Mouse (Mus musculus) c-Kit-positive CD71-positive TER-119-negative erythroid progenitor cells, embryonic 14.5 days (primary cell): ENCODE measurements around the gene Idh1.
A peak's percentile ranks its signal among the peaks of the same experiment; 100 is the strongest.
"Not testable (repeated sequence)": the region's sequence is repeated elsewhere in the genome, so short reads cannot be mapped to it uniquely, and the experiment has no call there.

ENCODE experiments used
- DNase-seq: peaks from one replicate; pipeline ENCODE4 v3.0.0-alpha.2; 2013; ENCODE audit warnings: low read depth

Gene Idh1

DNA sequence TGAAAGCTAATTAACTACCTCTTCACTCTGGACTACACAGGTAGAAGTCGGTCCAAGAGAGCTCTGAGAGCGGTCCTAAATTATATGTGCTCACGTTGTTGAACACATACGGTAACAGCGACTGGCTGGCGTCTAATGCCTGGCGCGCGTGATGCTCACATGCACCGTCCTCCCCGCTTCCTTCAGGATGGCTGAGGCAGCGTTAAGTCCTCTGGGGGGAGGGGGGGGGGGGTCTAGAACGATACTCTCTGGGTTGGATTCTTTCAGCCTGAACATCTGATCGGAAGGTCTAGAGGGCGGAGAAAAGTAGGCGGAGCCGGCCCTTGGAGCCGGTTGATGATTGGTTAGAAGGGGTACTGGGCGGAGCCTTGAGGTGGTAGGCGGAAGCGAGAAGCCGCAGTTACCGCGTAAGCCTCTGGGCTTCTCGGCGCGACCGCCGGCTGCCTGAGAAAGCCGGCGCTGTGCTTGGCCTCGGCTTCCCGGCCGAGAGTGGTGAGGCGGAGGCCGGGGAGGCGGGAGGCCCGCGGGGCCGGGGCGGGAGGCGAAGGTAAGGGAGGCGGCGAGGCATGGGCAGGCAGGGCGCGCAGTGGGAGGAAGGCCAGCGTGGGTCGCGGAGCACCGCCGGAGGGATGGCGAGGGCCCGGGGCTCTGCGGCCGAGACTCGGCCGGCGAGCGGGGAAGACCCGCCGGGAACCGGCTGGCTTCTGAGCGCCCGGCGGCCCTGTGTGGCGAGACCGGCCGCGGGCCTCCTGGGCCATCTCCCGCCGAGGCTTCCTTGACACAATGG, at the start of gene Idh1, which contains the start of gene Pikfyve:
TSS of gene Idh1 (minus strand) at position 214 of the 787 bp plus-strand sequence.
TSS of gene Pikfyve (plus strand) at position 397 of the 787 bp plus-strand sequence.
- peak; percentile 96 for DNase-seq

DNA sequence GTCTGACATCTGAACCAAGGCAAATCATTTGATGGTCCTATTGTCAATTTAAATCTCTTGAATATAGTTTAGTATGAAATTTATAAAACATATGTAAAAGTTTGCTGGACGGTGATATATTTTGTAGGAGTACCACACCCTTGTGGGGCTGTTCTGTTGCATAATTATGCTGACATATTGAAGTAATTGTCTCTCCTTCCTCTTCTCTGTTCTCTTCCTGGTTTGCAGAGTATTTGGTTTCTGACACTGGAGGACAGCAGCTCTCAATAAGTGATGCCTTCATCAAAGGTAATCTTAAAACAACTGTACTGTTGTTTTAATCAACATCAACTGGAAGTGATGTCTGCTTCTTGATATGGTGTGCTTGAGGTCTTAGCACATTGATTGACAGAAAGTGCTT, 44.3 kb upstream of the Idh1 start:
- no peak for DNase-seq

DNA sequence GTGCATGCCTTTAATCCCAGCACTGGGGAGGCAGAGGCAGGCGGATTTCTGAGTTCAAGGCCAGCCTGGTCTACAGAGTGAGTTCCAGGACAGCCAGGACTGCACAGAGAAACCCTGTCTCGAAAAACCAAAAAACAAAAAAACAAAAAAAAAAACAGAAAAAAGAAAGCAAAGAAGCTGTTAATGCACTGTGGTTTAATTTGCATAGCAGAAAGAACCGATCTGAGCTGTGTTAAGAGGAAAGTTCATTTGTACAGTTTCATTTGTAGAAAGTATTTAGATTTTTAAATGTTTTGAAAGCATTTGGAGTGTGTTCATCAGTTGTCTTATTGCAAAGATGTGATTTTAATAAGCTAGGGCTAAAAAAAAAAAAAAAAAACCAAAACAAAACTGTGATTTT, 43.5 kb upstream of the Idh1 start:
- DNase-seq, result not testable (repeated sequence)

DNA sequence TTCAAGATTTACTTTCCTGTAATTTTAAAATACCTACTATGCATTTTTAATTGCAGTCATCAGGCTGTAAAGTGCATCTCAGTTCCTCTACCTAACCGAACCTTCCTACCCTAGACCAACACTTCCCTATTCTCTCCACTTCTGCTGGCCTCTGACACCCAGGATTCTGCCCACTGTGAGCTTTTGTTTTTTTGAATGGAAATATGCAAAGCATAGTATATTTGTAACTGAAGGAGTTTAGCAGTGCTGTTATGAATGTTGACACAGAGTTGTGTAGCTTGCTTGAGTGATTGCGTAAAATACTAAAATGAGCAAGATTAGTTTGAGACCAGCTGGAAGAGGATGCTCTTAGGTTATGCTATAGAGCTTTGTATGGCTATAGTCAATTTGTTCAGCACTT, 41.4 kb upstream of the Idh1 start:
- no peak for DNase-seq

DNA sequence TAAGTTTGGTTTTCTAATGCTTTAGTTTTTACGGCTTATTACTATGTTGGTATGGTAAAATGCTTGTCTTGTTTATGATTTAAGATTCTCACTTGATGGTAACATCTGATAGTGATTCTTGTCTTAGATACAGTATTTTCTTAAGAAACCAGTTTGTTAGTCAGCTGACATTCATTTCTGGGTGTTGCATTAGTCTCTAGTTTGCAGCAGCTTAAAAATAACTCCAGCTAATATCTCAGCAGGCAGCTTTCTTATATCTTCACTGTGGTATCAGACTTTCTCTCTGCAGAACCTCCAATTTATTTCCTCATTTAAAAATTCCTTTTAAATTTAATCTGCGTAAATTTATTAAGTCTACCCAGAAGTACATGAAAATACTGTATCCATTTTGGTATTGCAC, 37.4 kb upstream of the Idh1 start:
- no peak for DNase-seq

DNA sequence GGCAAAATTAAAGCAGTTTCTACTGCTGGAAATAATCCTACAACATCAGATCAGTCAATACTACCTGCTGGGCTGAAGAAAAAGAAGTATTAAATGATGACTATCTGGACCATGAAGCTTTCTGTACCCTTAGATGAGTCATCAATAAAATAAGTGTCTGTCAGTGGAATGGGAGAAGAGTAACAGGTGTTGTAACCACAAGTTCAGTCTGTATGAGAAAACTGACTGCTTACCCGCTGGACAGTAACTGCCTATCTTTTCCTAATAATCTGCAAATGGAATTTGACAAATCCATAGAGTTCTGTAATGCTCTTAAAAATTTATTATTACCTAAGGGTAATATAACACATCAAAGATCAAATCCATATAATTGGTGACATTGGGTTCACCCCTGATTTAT, 31.7 kb upstream of the Idh1 start:
- DNase-seq, result no peak

DNA sequence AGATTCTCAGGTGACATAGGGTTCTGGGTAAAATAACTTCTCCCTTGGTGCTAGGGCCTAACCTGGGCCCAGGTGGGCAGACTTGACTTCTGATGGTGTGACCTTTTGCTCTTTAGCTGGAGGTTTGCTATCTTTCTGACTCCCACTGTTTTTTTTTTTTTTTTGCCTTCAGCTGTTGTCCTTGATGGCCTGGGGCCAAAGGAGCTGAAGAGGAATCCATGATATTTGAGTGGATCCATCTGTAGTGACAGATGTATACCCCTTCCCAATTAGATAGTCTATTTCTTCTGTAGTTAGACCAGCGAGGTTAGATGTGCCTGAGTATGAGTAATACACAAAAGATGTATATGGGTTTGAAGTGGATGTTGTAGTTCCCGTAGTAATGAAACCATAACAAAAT, 31.3 kb upstream of the Idh1 start:
- no peak for DNase-seq

DNA sequence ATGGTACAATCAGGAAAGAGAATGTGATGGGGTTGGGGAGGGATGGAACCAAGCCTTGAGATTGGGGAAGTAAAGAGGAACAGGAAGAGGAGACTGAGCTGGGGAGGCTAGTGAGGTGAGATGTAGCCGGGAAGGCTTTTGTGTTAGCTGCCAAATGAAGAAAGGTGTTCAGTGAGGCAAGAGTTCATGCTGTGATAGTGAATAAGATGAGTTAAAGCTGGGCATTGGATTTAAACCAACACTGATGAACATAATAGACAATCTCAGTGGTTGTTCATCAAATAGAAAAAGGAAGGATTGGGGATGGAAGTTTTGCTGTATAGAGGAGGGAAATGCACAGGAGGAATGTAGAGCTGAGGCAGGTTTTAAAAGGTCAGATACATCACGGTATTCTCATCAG, 26.9 kb upstream of the Idh1 start:
- no peak for DNase-seq

DNA sequence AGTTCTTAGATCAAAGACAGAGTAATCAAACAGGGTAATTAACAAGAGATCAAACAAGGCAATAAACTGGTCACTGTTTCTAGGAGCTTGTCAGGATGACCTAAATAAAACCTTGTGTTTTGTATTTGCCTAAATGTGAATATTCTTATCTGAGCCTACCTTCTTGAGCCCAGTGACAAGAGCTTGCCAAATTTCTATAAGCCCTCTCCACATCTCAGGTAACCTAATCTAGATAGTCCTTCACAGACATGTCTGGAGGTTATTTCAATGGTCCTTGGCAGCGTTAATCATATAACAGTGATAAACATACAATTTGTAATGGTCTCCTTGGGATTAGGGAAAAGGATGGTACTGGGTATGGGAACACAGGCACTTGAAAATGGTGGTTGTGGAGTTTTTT, 18.0 kb upstream of the Idh1 start:
- DNase-seq, result no peak

DNA sequence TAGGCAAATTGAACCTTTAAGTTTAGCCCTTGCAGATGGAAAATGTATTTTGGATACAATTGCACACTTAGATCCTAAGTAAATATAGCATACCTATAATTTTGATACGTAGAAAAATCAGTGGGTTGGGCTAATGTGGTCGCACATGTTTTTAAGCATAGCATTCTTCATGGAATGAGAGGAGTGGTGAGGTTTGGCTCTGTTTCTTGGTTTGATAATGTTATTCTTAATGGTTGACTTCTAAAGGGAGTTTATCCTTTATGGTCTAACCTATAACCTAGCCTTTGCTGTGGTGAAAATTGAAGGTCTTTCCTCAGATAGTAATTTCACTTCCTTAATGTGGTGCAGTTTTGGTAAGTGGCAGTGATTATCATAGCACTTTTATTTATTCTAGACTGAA, 12.6 kb upstream of the Idh1 start:
- no peak for DNase-seq

DNA sequence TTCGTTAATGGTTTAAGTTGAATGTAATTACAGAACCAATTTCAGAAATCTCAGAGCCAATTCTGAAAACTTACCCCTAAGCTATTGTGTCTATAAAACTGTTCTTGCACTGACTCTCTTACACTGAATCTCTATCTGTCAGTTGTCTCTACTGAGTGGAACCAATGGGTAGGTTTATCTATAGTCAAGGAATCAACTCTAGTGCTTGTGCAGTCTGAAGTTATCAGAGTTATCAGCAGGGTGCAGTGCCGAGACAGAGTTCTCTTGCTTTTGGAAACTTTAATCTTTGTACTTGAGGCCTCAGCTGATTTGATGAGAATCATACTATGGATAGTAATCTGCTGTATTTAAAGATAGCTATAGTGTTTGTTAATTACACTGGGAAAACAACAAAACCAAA, 12.1 kb upstream of the Idh1 start:
- DNase-seq, result no peak

DNA sequence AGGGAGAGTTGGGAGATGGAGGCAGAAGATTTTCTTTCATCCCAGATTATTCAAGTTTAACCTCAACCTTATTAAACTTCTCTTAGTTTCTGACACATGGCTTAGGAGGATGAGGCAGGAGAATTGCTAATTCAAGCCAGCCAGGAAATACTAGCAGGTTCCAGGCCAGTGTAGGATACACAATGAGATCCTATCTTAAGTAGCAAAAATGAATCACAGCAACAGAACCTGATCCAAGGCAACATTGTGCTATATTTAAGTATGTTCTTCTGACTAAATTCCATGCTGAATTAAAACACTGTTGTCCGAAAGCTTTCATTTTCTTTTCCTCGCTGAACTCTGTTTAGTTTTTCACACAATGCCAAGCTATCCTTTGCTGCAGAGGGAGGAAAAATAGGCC, 6.9 kb upstream of the Idh1 start:
- no peak for DNase-seq

DNA sequence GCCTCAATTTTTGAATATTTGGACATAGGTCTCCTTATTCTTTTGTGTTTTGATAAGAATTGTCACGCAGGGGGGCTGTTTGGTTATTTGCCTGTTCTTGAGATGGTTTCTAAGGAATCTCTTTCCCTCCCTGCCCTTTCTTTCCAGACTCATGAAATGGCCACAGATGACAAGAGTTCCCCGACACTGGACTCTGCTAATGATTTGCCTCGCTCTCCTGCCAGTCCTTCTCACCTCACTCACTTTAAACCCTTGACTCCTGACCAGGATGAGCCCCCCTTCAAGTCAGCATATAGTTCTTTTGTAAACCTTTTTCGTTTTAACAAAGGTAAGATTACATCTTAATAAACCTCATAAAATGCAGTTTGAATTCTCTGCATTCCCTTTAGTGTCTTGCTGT, 3.9 kb upstream of the Idh1 start:
- no peak for DNase-seq

DNA sequence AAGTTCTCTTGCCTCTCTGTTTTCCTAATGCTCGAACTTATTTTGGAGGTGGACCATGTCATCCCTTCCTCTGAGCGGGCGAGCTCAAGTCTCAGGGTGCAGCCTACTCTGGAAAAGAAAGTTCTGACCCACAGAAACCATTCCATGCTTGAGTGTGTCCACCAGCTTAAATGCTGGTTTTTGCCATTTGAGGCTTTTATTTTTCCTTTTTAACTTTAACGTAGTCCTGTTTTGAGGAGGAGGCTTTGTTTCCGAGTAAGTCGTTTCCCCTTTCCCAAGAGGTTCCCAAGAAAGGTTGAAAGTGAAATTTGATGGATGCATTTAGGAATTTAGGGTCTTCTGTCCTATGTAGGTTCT, 752 bp upstream of the Idh1 start:
- no peak for DNase-seq

DNA sequence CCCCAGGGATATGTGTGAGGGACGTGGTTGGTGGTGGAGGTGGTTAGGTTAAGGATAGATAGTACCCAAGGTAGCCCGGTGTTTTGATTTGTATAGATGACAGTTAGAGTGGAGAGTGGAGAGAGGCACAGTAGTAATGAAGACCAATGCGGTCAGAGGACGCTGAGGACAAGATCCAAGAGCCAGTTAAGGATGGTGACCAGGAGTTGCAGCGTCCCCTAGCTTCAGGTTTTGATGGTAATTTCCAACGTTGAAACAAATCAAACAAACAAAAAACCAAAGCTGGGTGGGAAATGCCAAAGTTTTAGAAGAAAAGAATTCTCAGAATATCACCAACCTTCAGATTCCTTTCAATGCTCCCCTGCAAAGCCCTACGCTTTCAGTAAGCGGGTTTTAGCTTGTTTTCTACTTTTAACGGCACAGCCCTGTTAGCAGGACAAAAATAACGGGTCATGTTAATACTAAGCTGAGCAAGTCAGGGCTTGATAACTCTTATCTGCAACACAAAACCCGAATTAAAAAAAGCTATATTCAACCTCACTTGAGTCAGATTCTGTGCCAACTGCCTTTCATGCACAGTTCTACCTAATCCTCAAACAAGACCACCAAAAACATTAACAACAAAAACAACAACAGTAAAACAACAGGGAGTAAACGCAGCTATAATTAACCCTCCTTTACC, 635 bp downstream of the Idh1 start:
- no peak for DNase-seq

DNA sequence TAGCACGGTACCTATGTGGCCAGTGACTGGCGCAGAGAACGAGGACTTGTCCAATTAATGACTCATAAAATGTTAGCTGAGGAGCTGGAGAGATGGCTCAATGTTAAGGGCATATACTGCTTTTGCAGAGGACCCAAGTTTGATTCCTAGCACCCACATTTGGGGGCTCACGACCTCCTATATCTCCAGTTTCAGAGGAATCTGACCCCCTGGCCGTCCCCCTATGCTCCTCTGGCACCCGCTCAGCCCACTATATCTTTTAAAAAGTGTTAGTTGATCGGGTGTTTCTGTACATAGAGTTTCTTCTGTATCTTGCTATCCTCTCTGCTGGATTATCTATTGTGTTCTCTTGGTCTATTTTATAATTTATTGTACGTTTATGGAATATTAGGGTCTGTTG, 1.3 kb downstream of the Idh1 start:
- DNase-seq, result no peak

DNA sequence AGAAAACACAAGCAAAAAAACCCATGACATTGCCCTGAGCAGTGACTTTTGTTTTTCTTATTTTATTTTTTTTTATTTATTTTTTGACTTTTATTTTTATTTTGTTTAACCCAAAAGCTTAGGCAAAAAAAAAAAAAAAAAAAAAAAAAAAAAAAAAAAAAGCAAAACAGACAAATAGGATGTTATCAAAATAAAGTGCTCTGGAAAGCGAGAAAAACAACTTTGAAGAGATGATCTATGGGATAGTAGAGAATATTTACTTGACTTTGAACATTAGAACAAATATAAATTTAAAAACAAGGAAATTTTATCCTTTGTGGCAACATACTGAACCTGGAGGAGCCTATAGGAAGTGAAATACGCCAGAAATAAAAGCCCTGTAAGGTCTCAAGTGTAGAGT, 2.3 kb downstream of the Idh1 start:
- DNase-seq, result no peak

DNA sequence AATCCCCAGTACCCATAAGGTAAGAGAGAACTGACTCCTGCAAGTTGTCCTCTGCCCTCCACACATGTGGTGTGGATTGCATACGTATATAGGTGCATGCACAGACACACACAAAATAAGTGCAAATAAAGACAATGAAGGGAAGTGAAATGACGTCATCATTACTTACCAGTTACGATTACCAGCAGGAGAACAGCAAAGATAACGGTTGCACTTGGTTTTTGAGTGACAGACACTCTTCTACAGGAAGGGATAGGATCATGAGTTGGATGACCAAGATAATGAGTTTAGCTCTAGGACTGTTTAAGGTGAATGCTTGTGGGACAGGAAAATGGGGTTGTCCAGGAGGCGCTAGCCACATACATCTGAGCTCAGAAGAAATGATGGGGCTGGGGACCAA, 4.8 kb downstream of the Idh1 start:
- no peak for DNase-seq

DNA sequence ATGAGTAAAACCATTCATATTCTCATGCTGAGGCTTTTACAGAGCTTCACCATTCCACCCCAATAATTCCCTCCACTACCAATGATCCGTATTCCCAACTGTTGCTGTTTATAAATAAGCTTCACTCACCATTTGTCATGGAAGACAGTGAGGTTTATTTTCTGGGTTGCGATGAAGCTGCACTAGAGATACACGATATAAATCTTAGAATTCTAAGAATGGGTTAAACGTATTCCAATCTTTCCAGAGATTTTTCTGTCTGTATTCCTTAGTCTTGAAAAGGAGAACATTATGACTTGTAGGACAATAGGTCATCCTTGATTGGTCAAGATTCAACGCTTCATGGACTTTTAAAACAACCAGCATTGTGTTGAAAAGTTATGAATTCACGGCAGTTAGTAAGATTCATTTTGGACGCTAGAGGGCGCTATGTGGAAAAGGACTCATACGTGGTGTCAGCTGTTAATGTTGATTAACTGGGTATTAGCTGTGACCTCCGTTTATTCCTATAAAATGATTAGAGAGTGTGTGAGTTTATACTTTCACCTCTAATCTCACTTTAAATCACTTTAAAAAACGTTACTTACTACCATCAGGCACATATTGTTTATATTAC, 6.6 kb downstream of the Idh1 start:
- DNase-seq, result peak; percentile 90

DNA sequence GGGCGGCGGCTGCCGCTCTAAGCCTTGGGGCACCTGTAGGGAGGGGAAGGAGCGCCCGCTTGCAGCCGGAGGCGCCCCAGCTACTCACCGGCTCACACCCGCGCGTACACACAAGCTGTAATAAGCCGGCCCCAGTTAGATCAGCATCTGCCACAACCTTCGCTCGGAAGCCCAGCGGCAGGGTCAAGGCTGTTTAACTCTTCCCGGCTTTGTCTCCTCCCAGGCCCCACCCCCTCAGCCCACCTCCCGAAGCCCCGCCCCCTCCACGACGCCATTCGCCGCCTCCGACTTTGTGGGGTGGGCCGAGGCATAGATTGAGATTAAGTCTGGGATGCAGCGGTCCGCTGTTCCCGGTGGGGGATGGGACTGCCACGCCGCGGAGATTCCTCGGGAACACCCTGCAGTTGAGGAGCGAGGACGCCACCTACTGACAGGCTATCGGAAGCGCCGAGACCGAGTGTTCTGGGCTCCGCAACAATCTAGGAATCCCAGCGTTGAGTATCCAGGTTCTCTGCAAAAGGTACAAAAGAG, 7.3 kb downstream of the Idh1 start:
- peak; percentile 73 for DNase-seq

DNA sequence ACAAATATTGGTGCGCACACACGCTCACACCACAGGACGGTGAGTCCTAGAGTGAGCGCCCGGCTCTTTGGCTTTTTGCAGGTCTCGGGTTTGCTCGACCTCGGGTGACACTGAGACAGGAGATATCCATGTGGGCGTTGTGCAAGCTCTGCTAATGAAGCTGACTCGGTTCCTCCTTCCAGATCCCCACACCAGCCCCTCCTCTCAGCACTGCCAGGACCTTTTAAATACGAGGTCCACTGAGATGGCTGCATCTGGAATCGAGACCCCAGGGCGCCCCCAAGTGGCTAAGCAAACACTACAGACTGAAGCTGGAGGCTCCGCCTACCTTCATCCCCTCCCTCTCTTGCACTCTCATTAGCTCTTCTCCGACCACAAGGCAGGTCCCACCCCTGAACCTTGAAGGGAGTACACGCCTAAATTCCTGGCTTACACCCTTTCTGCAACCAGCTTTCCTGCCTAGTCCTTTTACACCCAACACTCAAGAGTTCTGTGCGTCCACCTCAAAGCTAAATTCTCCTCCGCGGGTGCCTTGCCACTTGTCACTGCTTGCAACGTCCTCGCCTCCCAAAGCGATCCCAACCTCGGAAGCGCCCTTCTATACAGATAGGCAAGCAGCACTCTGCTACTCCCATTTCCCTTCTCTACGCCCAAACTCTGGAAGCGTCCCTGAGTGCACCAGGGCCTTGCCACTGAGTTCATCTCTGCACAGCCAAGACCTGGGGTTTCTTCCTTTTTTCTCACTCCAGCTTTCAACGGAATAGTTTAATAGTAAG, 8.0 kb downstream of the Idh1 start:
- peak; percentile 88 for DNase-seq

DNA sequence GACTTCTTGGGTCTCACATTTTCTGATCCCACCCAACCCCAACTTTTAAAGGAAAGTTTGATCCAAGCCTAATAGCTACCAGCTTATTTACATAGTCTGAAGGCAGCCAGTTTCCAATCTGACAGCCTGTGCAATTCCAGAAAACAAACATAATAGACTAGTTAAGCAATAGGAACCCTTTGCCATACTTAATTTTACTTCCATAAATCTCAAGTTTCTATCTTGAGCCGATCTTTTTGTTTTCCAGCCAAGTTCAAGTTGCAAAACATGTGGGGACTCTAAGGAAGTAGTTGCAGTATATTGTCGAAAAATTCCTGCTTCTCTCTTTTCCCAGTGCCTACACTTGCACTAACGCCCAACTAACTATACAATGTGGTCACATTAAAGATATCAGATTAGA, 8.8 kb downstream of the Idh1 start:
- DNase-seq, result no peak
